Mouse (Mus musculus): ENCODE data around the gene Coro6. TPM values are rescaled to one million over a fixed set of nuclear protein-coding genes. Genes with fewer than 3 reads are reported as not detected.

Coro6 gene
- total and polyA plus RNA-seq, 3 experiments: 0.04 to 0.18 TPM; not detected in 1

- Histone ChIP-seq H3K9ac (ENCODE audit: control insufficient read depth, low read depth, low read length, poor library complexity, severe bottlenecking) (peak overlapping the region; percentile 87), H3K27ac (ENCODE audit: control insufficient read depth, low read depth, low read length) (no peak overlapping the region), H3K36me3 (ENCODE audit: control insufficient read depth in 1 of 2, insufficient read depth in 2 of 2, low read length in 2 of 2) (peaks cover 0 to 28% of the 10 kb centered on the region in 2 experiments; a peak in 2 of 4 replicates), H3K4me3 (ENCODE audit: control insufficient read depth in 1 of 2, insufficient read depth in 1 of 2, low read depth in 2 of 2, low read length in 2 of 2) (peak overlapping the region; percentile 79 to 91), H3K4me1 (ENCODE audit: control insufficient read depth in 1 of 2, insufficient read depth in 2 of 2, low read length in 2 of 2) (peaks cover 2 to 32% of the 10 kb centered on the region in 2 experiments; a peak in 3 of 4 replicates), H3K9me3 (replicated peaks; ENCODE audit: insufficient read depth, low read length) (no peaks in the 10 kb centered on the region), H3K79me2 (ENCODE audit: control insufficient read depth, insufficient read depth, low read length, poor library complexity) (peaks cover 54% of the 10 kb centered on the region), H3K27me3 (ENCODE audit: control insufficient read depth in 1 of 2, insufficient read depth in 2 of 2, low read length in 2 of 2) (no peaks in the 10 kb centered on the region)
- 0 out of 4 replicates have a peak, but pooled peaks of 1 of the 2 experiments have one; percentile 9 for TF ChIP-seq POLR2A (IDR thresholded peaks at IDR 0.05; ENCODE audit: control insufficient read depth in 1 of 2, insufficient read depth in 1 of 2, low read depth in 1 of 2, low read length in 2 of 2, poor library complexity in 1 of 2)
- peak; percentile 74 for TF ChIP-seq SIN3A (IDR thresholded peaks at IDR 0.05; ENCODE audit: low read length)
- TF ChIP-seq MAX (IDR thresholded peaks at IDR 0.05; ENCODE audit: low read length): peak; percentile 30; the same call in 1 of the 2 replicates
- TF ChIP-seq TCF12 (IDR thresholded peaks at IDR 0.05; ENCODE audit: low read depth, low read length): no peak
- TF ChIP-seq MYC (IDR thresholded peaks at IDR 0.05; ENCODE audit: low read depth, low read length): no peak
- no peak for TF ChIP-seq ZNF384 (IDR thresholded peaks at IDR 0.05; ENCODE audit: low read depth, low read length)
- no peak for TF ChIP-seq ELF1 (IDR thresholded peaks at IDR 0.05; ENCODE audit: low read depth, low read length)
- TF ChIP-seq POLR2AphosphoS2 (IDR thresholded peaks at IDR 0.05; ENCODE audit: low read length): no peak
- TF ChIP-seq E2F4 (IDR thresholded peaks at IDR 0.05; ENCODE audit: borderline replicate concordance, low read depth, low read length): no peak
- peak; percentile 52; the same call in 1 of the 2 replicates for TF ChIP-seq MXI1 (IDR thresholded peaks at IDR 0.05; ENCODE audit: low read depth, low read length)
- TF ChIP-seq CHD2 (IDR thresholded peaks at IDR 0.05; ENCODE audit: low read length): no peak
- no peak for TF ChIP-seq NELFE (IDR thresholded peaks at IDR 0.05; ENCODE audit: low read depth, low read length)
- TF ChIP-seq EP300 (IDR thresholded peaks at IDR 0.05; ENCODE audit: low read depth in 1 of 2, low read length in 2 of 2): no peak
- TF ChIP-seq CTCF (IDR thresholded peaks at IDR 0.05 in 2 of 3, conservative IDR thresholded peaks at IDR 0.05 in 1 of 3; ENCODE audit: control insufficient read depth in 1 of 3, insufficient read depth in 1 of 3, low read depth in 2 of 3, low read length in 3 of 3, poor library complexity in 1 of 3, severe bottlenecking in 1 of 3): peak in 1 of 3 experiments; percentile 3; a peak in 1 of 6 replicates
- peak; percentile 57 for DNase-seq (ENCODE audit: low read depth, low spot score)
Measured at GRCm38 (mm10) chr11:77488771-77489581, 26.8 kb downstream of the Coro6 start.

- H3K9me3 ChIP-seq (replicated peaks; ENCODE audit: insufficient read depth, low read length): no peaks in the 10 kb centered on the region
- peaks cover 58% of the 10 kb centered on the region for H3K79me2 ChIP-seq (ENCODE audit: control insufficient read depth, insufficient read depth, low read length, poor library complexity)
- DNase-seq (ENCODE audit: low read depth, low spot score): peak; percentile 77
- H3K36me3 ChIP-seq (ENCODE audit: control insufficient read depth in 1 of 2, insufficient read depth in 2 of 2, low read length in 2 of 2): peaks cover 0 to 31% of the 10 kb centered on the region in 2 experiments; a peak in 2 of 4 replicates
- no peak within 1 kb of the TSS for H3K27ac ChIP-seq (ENCODE audit: control insufficient read depth, low read depth, low read length)
- H3K4me1 ChIP-seq (ENCODE audit: control insufficient read depth in 1 of 2, insufficient read depth in 2 of 2, low read length in 2 of 2): peaks cover 2 to 38% of the 10 kb centered on the region in 2 experiments; a peak in 3 of 4 replicates
- no peaks in the 10 kb centered on the region for H3K27me3 ChIP-seq (ENCODE audit: control insufficient read depth in 1 of 2, insufficient read depth in 2 of 2, low read length in 2 of 2)
- H3K9ac ChIP-seq (ENCODE audit: control insufficient read depth, low read depth, low read length, poor library complexity, severe bottlenecking): peak within 1 kb of the TSS; percentile 87
- peak within 1 kb of the TSS; percentile 79 to 91 for H3K4me3 ChIP-seq (ENCODE audit: control insufficient read depth in 1 of 2, insufficient read depth in 1 of 2, low read depth in 2 of 2, low read length in 2 of 2)
- TF ChIP-seq TCF12 (IDR thresholded peaks at IDR 0.05; ENCODE audit: low read depth, low read length) (no peak), NRF1 (IDR thresholded peaks at IDR 0.05; ENCODE audit: insufficient read depth, low read depth, low read length, poor library complexity, severe bottlenecking) (0 out of 2 replicates have a peak, but pooled peaks have one; percentile 48), SIN3A (IDR thresholded peaks at IDR 0.05; ENCODE audit: low read length) (peak; percentile 63), JUND (IDR thresholded peaks at IDR 0.05; ENCODE audit: low read depth, low read length) (no peak), MAX (IDR thresholded peaks at IDR 0.05; ENCODE audit: low read length) (peak; percentile 43; the same call in 1 of the 2 replicates), TAL1 (IDR thresholded peaks at IDR 0.05; ENCODE audit: low read length) (no peak), POLR2A (IDR thresholded peaks at IDR 0.05; ENCODE audit: control insufficient read depth in 1 of 2, insufficient read depth in 1 of 2, low read depth in 1 of 2, low read length in 2 of 2, poor library complexity in 1 of 2) (0 out of 4 replicates have a peak, but pooled peaks of 1 of the 2 experiments have one; percentile 36), CHD2 (IDR thresholded peaks at IDR 0.05; ENCODE audit: low read length) (no peak), MAFK (IDR thresholded peaks at IDR 0.05; ENCODE audit: borderline replicate concordance, low read depth, low read length) (no peak), SMC3 (IDR thresholded peaks at IDR 0.05; ENCODE audit: low read depth, low read length) (no peak), HCFC1 (IDR thresholded peaks at IDR 0.05; ENCODE audit: low read depth, low read length) (peak; percentile 94), MYC (IDR thresholded peaks at IDR 0.05; ENCODE audit: low read depth, low read length) (no peak), CHD1 (IDR thresholded peaks at IDR 0.05; ENCODE audit: low read depth, low read length) (no peak), CTCF (IDR thresholded peaks at IDR 0.05 in 2 of 3, conservative IDR thresholded peaks at IDR 0.05 in 1 of 3; ENCODE audit: control insufficient read depth in 1 of 3, insufficient read depth in 1 of 3, low read depth in 2 of 3, low read length in 3 of 3, poor library complexity in 1 of 3, severe bottlenecking in 1 of 3) (no peak), GATA1 (IDR thresholded peaks at IDR 0.05; ENCODE audit: low read depth, low read length) (no peak), ZKSCAN1 (IDR thresholded peaks at IDR 0.05; ENCODE audit: low read depth, low read length) (no peak), NELFE (IDR thresholded peaks at IDR 0.05; ENCODE audit: low read depth, low read length) (peak; percentile 40), RAD21 (IDR thresholded peaks at IDR 0.05; ENCODE audit: low read depth, low read length) (no peak), ZC3H11A (IDR thresholded peaks at IDR 0.05; ENCODE audit: low read depth, low read length) (no peak), UBTF (IDR thresholded peaks at IDR 0.05; ENCODE audit: borderline replicate concordance, insufficient read depth, low read depth, low read length) (no peak)
Measured at GRCm38 (mm10) chr11:77489591-77490235, 27.5 kb downstream of the Coro6 start, which contains the start of gene Ankrd13b. Gene Ankrd13b, minus strand, starts transcription at chr11:77489678.
